Mouse (Mus musculus) c-Kit-positive CD71-positive TER-119-negative erythroid progenitor cells, embryonic 14.5 days (primary cell): ENCODE data around the gene Dagla.

ENCODE experiments used
- DNase-seq: peaks from one replicate; pipeline ENCODE4 v3.0.0-alpha.2; 2013; ENCODE audit warnings: low read depth

The Dagla gene

GRCm38 (mm10) chr19:10307351-10307750 lies 2.7 kb upstream of the Dagla start:
- DNase-seq, result no peak

- no peak for DNase-seq
These were observed 2.0 kb upstream of the Dagla start for GRCm38 (mm10) chr19:10306521-10307243.

DNA sequence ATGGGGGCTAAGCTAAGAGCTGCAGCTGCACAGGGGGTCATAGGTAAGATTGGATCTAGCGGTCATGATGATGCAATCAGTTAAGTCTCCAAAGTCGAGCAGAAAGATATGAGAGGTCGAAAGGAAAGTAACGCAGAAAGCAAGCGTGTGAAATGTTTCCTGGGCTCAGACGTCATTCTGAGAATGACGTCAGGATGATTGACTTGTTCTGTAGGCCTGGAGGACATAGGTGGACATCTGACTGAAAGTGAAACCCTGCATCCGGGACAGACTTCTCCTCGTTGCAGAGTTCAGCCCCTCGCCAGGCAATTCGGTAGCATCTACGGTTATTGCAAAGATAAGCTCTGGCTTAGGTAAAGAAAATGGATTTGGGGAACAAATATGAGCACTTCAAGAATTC lies 963 bp upstream of the Dagla start:
- no peak for DNase-seq

GRCm38 (mm10) chr19:10304395-10304794 lies 282 bp downstream of the Dagla start:
- DNase-seq, result no peak

DNA sequence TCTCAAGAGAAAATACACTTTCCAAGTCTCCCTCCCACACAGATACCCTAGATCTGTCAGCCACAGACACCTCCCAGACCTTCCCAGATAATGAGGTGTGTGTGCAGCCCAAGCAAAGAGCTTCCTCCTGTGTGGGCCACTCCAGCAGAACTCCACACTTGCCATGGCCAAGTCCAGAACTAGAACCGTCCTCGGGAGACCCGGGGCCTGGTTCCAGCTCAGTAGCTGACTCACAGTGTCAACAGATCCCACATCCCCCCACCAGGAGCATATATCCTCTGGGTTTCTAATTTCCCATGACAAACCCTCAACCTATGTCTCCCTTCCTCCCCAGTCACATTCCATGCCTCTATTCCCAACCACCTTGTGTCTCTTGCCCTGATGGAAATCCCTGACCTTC lies 1.8 kb downstream of the Dagla start:
- no peak for DNase-seq

GRCm38 (mm10) chr19:10301866-10302356 lies 2.8 kb downstream of the Dagla start:
- DNase-seq, result no peak

DNA sequence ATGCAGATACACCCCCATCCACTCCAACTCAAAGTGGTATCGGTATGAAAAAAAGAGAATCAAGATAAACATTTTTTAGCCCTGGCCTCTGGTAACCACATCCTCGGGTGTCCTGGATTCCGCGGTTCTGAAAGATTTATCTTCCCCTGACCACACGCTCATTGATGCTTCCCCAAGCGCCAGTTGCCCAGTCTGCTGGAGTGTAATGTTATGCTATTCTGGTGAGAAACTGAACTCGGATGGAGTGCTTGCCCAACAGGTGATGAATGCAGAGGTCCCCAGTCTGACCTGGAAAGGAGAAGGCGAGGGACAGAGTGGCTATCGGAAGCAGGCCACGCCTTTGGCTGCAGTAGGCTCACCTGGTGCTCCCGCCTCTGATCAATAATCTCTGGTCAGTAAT lies 3.4 kb downstream of the Dagla start:
- no peak for DNase-seq

DNA sequence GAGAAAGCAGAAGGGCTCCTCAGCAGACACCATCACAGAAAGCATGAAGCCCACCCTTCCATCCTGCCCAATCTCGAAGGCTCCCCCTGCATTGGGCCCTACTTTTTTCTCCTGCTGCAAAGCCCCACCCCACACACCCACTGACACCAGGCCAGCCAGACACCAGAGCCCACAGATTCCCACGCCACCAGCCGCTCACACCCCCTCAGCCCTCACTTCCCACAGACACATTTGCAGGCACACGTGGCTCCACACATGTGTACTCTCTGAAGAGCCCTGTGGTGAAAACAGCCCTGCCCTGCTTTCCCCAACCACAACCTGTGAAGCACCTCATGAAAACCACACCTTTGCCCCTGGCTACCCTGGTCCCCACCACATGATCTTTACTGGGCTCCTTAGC lies 3.9 kb downstream of the Dagla start:
- no peak for DNase-seq

- DNase-seq, result no peak
These were observed 6.4 kb downstream of the Dagla start for GRCm38 (mm10) chr19:10298268-10298667.

DNA sequence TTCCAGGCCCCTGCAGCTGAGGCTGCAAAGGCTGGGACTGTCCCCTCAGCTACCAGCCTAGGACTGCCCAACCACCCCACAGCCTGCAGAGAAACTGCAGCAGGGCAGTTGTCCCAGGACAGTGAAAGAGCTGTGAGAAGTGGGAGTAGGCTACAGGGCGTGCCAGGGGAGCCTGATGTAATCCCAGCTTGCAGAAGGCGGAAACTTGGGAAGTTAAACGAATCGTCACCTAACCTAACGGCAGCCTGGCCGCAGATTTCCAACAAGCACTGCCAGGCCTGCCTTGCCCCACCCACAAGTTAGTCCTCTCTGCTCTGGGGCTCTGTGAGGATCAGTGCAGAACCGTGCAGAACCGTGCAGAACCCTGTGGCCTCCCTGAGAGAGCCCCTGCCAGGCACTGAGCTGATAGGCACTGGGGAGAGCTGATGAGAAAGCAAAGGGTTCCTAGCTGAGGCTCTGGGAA lies 7.6 kb downstream of the Dagla start:
- no peak for DNase-seq

DNA sequence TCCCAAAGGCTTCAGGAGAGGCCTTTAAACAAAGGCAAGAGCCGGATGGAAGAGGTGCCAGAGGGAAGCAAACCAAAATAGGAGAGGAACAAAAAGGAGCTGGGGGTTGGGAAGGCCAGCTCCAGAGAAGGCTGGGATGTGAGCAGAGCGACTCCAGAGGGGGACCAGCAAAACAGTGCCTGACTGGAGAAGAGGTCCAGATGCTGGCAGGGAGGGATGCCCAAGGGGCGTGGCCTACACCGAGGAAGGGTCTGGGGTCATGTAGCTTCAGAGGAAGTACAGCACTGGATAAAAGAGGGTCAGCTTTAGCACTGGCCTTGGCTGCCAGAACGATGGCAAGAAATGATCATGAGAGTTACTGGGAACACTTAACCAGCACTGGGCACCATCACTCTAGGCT lies 8.4 kb downstream of the Dagla start:
- DNase-seq, result no peak

DNA sequence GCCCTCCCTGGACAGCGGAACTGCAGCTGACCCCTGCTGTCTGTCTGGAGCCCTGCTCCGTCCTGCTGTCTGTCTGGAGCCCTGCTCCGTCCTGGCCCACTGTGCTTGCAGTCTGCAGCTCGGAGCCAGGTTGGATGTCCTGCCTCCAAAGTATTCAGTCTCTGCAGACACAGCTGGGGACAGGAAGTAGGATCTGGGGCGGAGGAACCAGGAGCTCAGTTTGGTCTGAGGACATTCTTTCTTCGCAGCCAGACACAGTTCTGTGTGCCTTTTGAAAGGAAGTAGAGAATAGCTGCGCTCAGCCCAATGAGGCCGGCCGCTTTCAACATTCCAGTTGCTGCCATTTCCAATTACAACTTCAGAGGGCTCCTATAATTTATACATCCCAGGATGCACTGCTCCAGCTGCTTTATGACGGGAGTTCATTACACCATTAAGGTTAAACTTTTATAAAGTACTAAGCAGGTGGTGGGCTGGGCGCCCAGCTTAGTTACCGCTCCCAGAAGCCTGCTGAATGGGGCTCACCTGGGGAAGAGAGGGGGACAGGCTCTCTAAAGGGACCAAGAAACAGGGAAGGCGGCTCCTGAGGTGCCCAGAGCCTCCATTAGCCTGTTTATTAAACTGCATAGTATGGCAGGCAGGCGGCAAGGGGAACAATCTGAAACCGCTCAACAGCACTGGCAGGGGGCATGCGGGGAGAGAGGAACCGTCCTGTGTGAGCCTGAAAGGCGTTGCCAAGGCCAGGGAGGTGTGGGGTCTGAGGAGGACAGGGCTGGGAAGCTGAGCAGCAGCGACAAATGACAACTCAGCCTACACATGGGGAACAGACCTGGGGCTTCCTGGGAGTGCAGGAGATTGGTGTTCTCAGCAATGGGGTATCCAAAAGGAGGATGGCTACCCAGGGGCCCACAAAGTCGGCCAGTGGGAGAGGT lies 9.8 kb downstream of the Dagla start:
- DNase-seq, result no peak

DNA sequence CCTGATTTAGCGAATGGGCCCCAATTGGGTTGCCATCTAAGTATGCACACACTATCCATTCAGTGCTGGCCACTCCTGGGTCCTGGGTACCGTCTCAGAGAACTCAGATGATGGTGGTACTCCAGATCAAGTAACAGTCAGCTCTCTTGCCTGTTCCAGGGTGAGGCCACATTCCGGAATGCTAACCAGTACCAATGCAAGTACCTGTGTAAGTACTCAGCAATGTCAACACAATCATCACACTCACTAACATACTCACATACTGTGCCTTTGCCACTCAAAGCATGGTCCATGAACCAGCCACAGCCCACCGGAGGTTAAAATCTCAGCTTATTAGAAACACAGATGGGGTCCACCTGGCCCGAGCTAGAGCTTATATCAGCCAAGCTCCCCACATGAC lies 10.7 kb downstream of the Dagla start:
- DNase-seq, result no peak

DNA sequence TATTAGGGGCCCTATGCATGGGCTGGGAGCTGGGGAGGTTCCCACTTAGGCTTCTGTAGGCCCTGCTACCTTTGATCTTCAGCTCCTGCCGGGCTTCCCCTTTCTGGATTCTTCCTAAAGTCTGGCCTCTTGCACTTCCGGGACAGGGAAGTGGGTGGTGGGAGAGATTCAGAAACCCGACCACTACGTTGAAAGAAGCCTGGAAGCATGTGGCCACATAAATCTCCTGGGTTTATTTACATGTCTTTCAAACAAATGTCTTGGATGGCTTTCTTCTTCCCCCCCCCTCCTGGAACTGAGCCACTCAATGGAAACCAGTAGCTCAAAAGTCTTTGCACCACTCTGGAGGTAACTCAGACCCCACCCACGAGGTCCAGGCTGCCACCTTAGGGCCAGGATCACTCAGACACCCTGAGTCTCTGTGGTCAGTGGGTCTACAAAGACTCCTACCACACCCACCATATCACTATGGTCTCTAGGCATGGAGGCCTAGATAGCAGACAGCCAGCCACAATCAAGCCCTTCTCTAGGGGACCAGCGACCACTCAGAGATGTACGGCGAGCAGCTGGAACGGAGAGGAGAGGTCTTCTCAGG lies 12.7 kb downstream of the Dagla start:
- DNase-seq, result no peak

DNA sequence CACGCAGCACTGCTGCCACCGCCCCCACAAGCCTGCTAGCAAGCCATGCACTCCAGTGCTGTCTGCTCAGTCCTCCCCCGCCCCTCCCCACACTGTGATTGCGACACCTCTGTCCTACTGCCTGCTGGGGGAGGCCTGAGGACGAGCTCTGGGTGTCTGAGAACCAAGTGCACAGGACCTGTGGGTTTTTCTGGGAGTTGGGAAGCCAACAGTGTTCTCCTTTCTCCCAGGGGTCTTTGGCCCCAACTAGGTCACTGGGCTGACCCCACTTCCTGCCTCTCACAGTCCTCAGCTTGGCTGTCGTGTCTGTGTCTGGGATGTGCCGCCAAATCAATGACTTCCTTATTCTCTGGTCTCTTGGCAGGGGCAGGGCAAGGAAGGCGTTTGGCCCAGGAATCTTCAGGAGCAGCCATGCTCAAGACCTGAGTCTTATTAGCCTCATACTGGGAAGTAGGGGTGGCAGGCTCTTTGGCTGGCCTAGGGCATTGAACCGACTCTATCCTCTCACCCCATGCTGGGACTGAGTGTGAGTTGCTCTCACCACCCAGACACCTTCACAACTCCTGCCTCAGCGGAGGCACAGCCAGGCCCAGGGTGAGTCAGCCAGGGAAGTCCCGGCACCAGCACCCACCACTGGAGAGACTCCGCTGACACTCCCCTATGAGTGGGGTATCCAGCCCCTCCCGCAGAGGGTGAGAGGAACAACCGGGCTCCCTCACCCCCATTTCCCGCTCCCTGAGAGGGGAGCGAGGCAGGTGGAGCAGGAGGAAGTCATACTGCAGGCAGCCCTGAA lies 14.3 kb downstream of the Dagla start:
- no peak for DNase-seq

DNA sequence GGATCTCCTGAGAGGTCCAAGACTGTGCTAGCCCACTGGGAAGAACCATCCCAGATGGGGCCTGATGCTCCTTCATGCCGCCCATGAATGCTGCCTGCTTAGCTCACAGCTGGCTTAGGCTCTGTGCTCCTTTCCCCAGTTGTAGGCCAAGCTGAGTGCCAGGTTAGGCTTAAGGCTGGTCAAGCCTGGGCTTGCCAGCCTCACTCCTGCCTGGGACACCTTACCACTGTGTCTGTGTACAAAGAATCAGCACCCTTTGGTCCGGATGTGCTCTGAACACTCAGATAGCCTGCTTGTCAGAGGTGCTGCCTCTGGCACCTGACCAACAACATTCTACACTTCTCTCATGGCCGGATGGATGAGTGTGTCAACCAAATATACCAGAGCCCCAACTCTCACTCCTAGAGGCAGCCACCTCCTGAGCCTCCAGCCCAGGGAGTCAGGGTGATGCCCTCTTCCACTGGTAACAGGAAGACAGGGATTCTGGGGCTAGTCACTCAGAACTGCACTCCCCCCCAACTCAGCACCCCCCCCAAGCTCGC lies 15.0 kb downstream of the Dagla start:
- no peak for DNase-seq

GRCm38 (mm10) chr19:10288125-10289040 lies 16.3 kb downstream of the Dagla start:
- no peak for DNase-seq

GRCm38 (mm10) chr19:10286458-10286872 lies 18.2 kb downstream of the Dagla start:
- DNase-seq, result no peak

DNA sequence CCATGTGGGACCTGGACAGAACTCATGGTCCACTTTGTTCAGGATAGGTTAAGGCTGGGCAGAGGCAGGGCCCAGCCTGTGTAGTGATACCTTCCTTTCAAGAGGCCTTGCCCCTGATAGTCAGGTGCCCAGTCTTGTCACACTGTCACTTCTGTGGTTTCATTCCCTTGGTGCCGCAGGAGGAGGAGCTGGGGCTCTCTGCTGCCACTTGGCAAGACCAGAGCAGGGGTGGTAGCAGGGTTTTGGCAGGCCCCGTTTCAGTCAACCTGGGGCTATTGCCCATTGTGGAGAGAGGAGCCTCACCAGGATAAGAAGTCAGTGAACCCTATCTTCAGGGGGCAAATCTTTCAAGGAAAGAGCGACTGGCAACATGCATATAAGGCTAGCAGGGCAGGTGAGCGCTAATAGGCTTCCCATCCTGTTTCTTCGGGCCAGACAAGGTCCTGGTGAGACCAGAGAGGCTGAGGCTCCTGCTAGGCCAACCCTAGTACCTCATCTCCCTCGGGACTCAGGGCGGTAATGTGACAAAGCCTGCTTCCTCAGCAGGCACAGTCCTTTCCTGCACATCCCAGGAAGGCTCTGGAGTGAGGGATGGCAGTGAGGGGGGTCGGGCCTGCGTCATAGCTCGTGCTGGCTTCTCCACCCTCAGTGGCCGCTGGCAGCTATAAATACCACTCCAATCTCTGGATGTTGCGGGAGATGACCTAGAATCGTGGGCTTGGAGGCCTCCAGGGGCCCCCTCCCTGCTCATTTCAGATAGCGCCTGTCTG lies 23.7 kb downstream of the Dagla start:
- no peak for DNase-seq

- DNase-seq, result no peak
These were observed 25.0 kb downstream of the Dagla start for GRCm38 (mm10) chr19:10279668-10280067.
